Mouse (Mus musculus): Measurements from ENCODE around the gene Acsf2.

- TF ChIP-seq TAL1 (IDR thresholded peaks at IDR 0.05; ENCODE audit: low read length) (no peak), GATA1 (IDR thresholded peaks at IDR 0.05; ENCODE audit: low read length) (no peak)
Observed at GRCm38 (mm10) chr11:94533171-94533570, 68.5 kb downstream of the Acsf2 start.
